Mouse (Mus musculus): ENCODE measurements around the gene Tmem201.

- TF ChIP-seq CTCF (IDR thresholded peaks at IDR 0.05; ENCODE audit: low read depth) (no peak), EP300 (IDR thresholded peaks at IDR 0.05; ENCODE audit: low read depth) (no peak)
Measured at GRCm38 (mm10) chr4:149777126-149777525, 39.3 kb upstream of the Tmem201 start.

All from liver, embryonic 14.5 days (tissue).